Mouse (Mus musculus) erythroblast, embryonic 14.5 days (primary cell): Measurements from ENCODE around the gene Zfp341. TPM values are rescaled to one million over a fixed set of nuclear protein-coding genes. Genes with fewer than 3 reads are reported as not detected.

Experiments used
- H3K27me3 ChIP-seq: 2 replicates; pipeline ENCODE4 v1.6.1; 2012; ENCODE audit warnings: inconsistent platforms; ENCODE audit not compliant: control insufficient read depth
- H3K36me3 ChIP-seq: 2 replicates; pipeline ENCODE4 v1.6.1; 2012; ENCODE audit warnings: mild to moderate bottlenecking, inconsistent platforms; ENCODE audit not compliant: control insufficient read depth
- H3K4me1 ChIP-seq: 2 replicates; pipeline ENCODE4 v1.6.1; 2012; ENCODE audit warnings: inconsistent platforms; ENCODE audit not compliant: control insufficient read depth
- H3K4me3 ChIP-seq: replicated peaks from 2 replicates; pipeline ENCODE3; 2012; ENCODE audit warnings: moderate library complexity, mild to moderate bottlenecking, inconsistent platforms
- H3K9me3 ChIP-seq: 2 replicates; pipeline ENCODE4 v1.6.1; 2012; ENCODE audit warnings: low read length, inconsistent platforms, mixed read lengths; ENCODE audit not compliant: control insufficient read depth
- GATA1 ChIP-seq: IDR thresholded peaks from 2 replicates; pipeline ENCODE4 v1.6.1; 2012; ENCODE audit warnings: low read length, inconsistent platforms, mixed read lengths
- TAL1 ChIP-seq: IDR thresholded peaks from 3 replicates; pipeline ENCODE4 v1.6.1; 2012; ENCODE audit warnings: low read length, inconsistent platforms, mixed read lengths
- polyA plus RNA-seq: library from polyadenylated mRNA; stranded (reverse); fragments of >175 nt; gene quantifications from 2 replicates; pipeline ENCODE4 v1.2.3, GENCODE M21; 2012

Zfp341 gene
- polyA plus RNA-seq, 1 experiment: 2.0 TPM

- H3K36me3 ChIP-seq: peaks cover 43% of the 10 kb centered on the region
- no peak for TF ChIP-seq GATA1
- TF ChIP-seq TAL1: no peak
- H3K27me3 ChIP-seq: no peaks in the 10 kb centered on the region
- H3K4me1 ChIP-seq: peaks cover 53% of the 10 kb centered on the region
- H3K9me3 ChIP-seq: no peaks in the 10 kb centered on the region
- peak overlapping the region; percentile 60 for H3K4me3 ChIP-seq
Observed at GRCm38 (mm10) chr2:154676653-154677609, 63.8 kb downstream of the Zfp341 start.

GRCm38 (mm10) chr2:154677651-154678139, 64.6 kb downstream of the Zfp341 start:
- TF ChIP-seq GATA1: 0 out of 2 replicates have a peak, but pooled peaks have one; percentile 16
- TF ChIP-seq TAL1: no peak
- peaks cover 56% of the 10 kb centered on the region for H3K4me1 ChIP-seq
- no peaks in the 10 kb centered on the region for H3K9me3 ChIP-seq
- H3K4me3 ChIP-seq: peak overlapping the region; percentile 60
- H3K36me3 ChIP-seq: peaks cover 46% of the 10 kb centered on the region
- no peaks in the 10 kb centered on the region for H3K27me3 ChIP-seq

- TF ChIP-seq GATA1 (no peak; the same call in 1 of the 2 replicates), TAL1 (no peak)
- Histone ChIP-seq H3K4me3 (no peak overlapping the region), H3K4me1 (peaks cover 54% of the 10 kb centered on the region), H3K36me3 (peaks cover 38% of the 10 kb centered on the region), H3K27me3 (no peaks in the 10 kb centered on the region), H3K9me3 (no peaks in the 10 kb centered on the region)
Observed at GRCm38 (mm10) chr2:154678995-154679394, 65.9 kb downstream of the Zfp341 start.

- Histone ChIP-seq H3K4me1 (peaks cover 55% of the 10 kb centered on the region), H3K9me3 (no peaks in the 10 kb centered on the region), H3K36me3 (peaks cover 47% of the 10 kb centered on the region), H3K4me3 (no peak overlapping the region), H3K27me3 (no peaks in the 10 kb centered on the region)
- no peak for TF ChIP-seq GATA1
- no peak for TF ChIP-seq TAL1
Observed at GRCm38 (mm10) chr2:154680337-154680736, 67.2 kb downstream of the Zfp341 start.

- no peak overlapping the region for H3K4me3 ChIP-seq
- H3K4me1 ChIP-seq: peaks cover 52% of the 10 kb centered on the region
- TF ChIP-seq GATA1 (no peak), TAL1 (no peak)
- H3K27me3 ChIP-seq: no peaks in the 10 kb centered on the region
- H3K9me3 ChIP-seq: no peaks in the 10 kb centered on the region
- H3K36me3 ChIP-seq: peaks cover 43% of the 10 kb centered on the region
Observed at GRCm38 (mm10) chr2:154680941-154681340, 67.8 kb downstream of the Zfp341 start.

GRCm38 (mm10) chr2:154682712-154683111, 69.6 kb downstream of the Zfp341 start:
- peaks cover 36% of the 10 kb centered on the region for H3K4me1 ChIP-seq
- TF ChIP-seq TAL1: no peak
- H3K9me3 ChIP-seq: no peaks in the 10 kb centered on the region
- H3K4me3 ChIP-seq: no peak overlapping the region
- no peaks in the 10 kb centered on the region for H3K27me3 ChIP-seq
- peaks cover 49% of the 10 kb centered on the region for H3K36me3 ChIP-seq

GRCm38 (mm10) chr2:154684901-154685470, 71.9 kb downstream of the Zfp341 start:
- no peak for TF ChIP-seq TAL1
- no peak for TF ChIP-seq GATA1
- peaks cover 18% of the 10 kb centered on the region for H3K4me1 ChIP-seq
- no peaks in the 10 kb centered on the region for H3K27me3 ChIP-seq
- no peak overlapping the region for H3K4me3 ChIP-seq
- no peaks in the 10 kb centered on the region for H3K9me3 ChIP-seq
- peaks cover 62% of the 10 kb centered on the region for H3K36me3 ChIP-seq

GRCm38 (mm10) chr2:154685772-154686171, 72.7 kb downstream of the Zfp341 start:
- no peak for TF ChIP-seq TAL1
- H3K4me1 ChIP-seq: peaks cover 10% of the 10 kb centered on the region

GRCm38 (mm10) chr2:154686819-154687218, 73.7 kb downstream of the Zfp341 start:
- TF ChIP-seq TAL1 (no peak), GATA1 (no peak)
- Histone ChIP-seq H3K27me3 (no peaks in the 10 kb centered on the region), H3K9me3 (no peaks in the 10 kb centered on the region), H3K4me3 (no peak overlapping the region), H3K36me3 (peaks cover 70% of the 10 kb centered on the region), H3K4me1 (peaks cover 9% of the 10 kb centered on the region)

More at GRCm38 (mm10) chr2:154685772-154686171, 72.7 kb downstream of the Zfp341 start:
- peaks cover 65% of the 10 kb centered on the region for H3K36me3 ChIP-seq
- no peak overlapping the region for H3K4me3 ChIP-seq
- H3K9me3 ChIP-seq: no peaks in the 10 kb centered on the region
- H3K27me3 ChIP-seq: no peaks in the 10 kb centered on the region
